Mouse (Mus musculus) liver, adult 2 months (tissue): ENCODE measurements around the gene Slc7a8. TPM values are rescaled to one million over a fixed set of nuclear protein-coding genes. Genes with fewer than 3 reads are reported as not detected.

ENCODE experiments used
- DNase-seq: peaks from one replicate; pipeline ENCODE4 v3.0.0-alpha.2; 2011; ENCODE audit warnings: low read depth, low spot score; ENCODE audit errors: extremely low read depth
- H3K27ac ChIP-seq: fragments of 200-500 bp; replicated peaks from 2 replicates; pipeline ENCODE4 v1.5.1; 2012; ENCODE audit warnings: low read depth, mild to moderate bottlenecking, control low read depth, inconsistent platforms, low read length; ENCODE audit not compliant: insufficient read depth
- H3K27me3 ChIP-seq: fragments of 200-500 bp; 2 replicates; pipeline ENCODE4 v1.6.1; 2012; ENCODE audit warnings: mild to moderate bottlenecking, moderate library complexity, low read length, inconsistent platforms; ENCODE audit not compliant: control insufficient read depth, insufficient read depth
- H3K36me3 ChIP-seq: fragments of 200-500 bp; 2 replicates; pipeline ENCODE4 v1.6.1; 2012; ENCODE audit warnings: low read length, inconsistent platforms; ENCODE audit not compliant: control insufficient read depth, insufficient read depth
- H3K4me1 ChIP-seq: fragments of 200-500 bp; 2 replicates; pipeline ENCODE4 v1.6.1; 2011; ENCODE audit warnings: low read length; ENCODE audit not compliant: control insufficient read depth, insufficient read depth
- H3K4me3 ChIP-seq: fragments of 200-500 bp; 2 replicates; pipeline ENCODE4 v1.5.1; 2011; ENCODE audit warnings: low read depth, mild to moderate bottlenecking, control low read depth, low read length, moderate library complexity; ENCODE audit not compliant: insufficient read depth
- H3K79me2 ChIP-seq: fragments of 200-500 bp; 2 replicates; pipeline ENCODE4 v1.6.1; 2012; ENCODE audit warnings: inconsistent platforms, mild to moderate bottlenecking, low read length, moderate library complexity; ENCODE audit not compliant: control insufficient read depth, insufficient read depth
- H3K9ac ChIP-seq: fragments of 200-500 bp; 2 replicates; pipeline ENCODE4 v1.6.1; 2012; ENCODE audit warnings: low read depth, mild to moderate bottlenecking, control low read depth, inconsistent platforms, low read length
- CTCF ChIP-seq: fragments of 200-500 bp; IDR thresholded peaks from 2 replicates; pipeline ENCODE4 v1.5.1; 2011; ENCODE audit warnings: low read depth, low read length, control low read depth
- POLR2A ChIP-seq: fragments of 200-500 bp; IDR thresholded peaks from 2 replicates; pipeline ENCODE4 v1.6.1; 2011; ENCODE audit warnings: low read length, control low read depth; ENCODE audit not compliant: insufficient read depth; ENCODE audit errors: extremely low read depth
- WGBS: fragments of 180-500 bp; shearing (Covaris S2); methylation state at CpG from one replicate; pipeline ENCODE4 v1.1.7; 2018; 5-methylcytosine and 5-hydroxymethylcytosine counted together
- polyA plus RNA-seq: library from polyadenylated mRNA; depleted of rRNA; stranded (reverse); fragments of >200 nt; gene quantifications from 2 replicates; pipeline ENCODE4 v1.2.3, GENCODE M21; 2012
- total RNA-seq: library from RNA; depleted of rRNA; stranded (reverse); fragments of >200 nt; gene quantifications from 2 replicates; pipeline ENCODE4 v1.2.3, GENCODE M21; 2014

The Slc7a8 gene
- total and polyA plus RNA-seq, 2 experiments = 1.0 to 2.9 TPM

- H3K4me1 ChIP-seq = no peaks in the 10 kb centered on the region
- H3K9ac ChIP-seq = no peak overlapping the region
- no peaks in the 10 kb centered on the region for H3K79me2 ChIP-seq
- TF ChIP-seq CTCF = no peak
- no peak for TF ChIP-seq POLR2A
- H3K27ac ChIP-seq = no peak overlapping the region
- no peaks in the 10 kb centered on the region for H3K36me3 ChIP-seq
- WGBS = 89% methylated on average over 13 of the region's 13 CpGs
- no peak for DNase-seq
- H3K27me3 ChIP-seq = no peaks in the 10 kb centered on the region
- no peak overlapping the region for H3K4me3 ChIP-seq
These were observed 52.7 kb downstream of the Slc7a8 start for GRCm38 (mm10) chr14:54728823-54729653.

GRCm38 (mm10) chr14:54727565-54727964 is 54.2 kb downstream of the Slc7a8 start:
- H3K36me3 ChIP-seq = no peaks in the 10 kb centered on the region
- TF ChIP-seq CTCF = no peak
- no peak for TF ChIP-seq POLR2A
- no peak overlapping the region for H3K4me3 ChIP-seq

GRCm38 (mm10) chr14:54724049-54724448 is 57.7 kb downstream of the Slc7a8 start:
- no peaks in the 10 kb centered on the region for H3K27me3 ChIP-seq
- peaks cover 7% of the 10 kb centered on the region; the same call in 1 of the 2 replicates for H3K4me1 ChIP-seq
- no peak overlapping the region for H3K4me3 ChIP-seq
- no peak overlapping the region for H3K9ac ChIP-seq
- no peaks in the 10 kb centered on the region for H3K36me3 ChIP-seq
- WGBS = 84% methylated on average over 6 of the region's 6 CpGs
- H3K27ac ChIP-seq = no peak overlapping the region
- TF ChIP-seq POLR2A (no peak), CTCF (no peak)
- DNase-seq = no peak
- H3K79me2 ChIP-seq = no peaks in the 10 kb centered on the region

More at GRCm38 (mm10) chr14:54727565-54727964, 54.2 kb downstream of the Slc7a8 start:
- 83% methylated on average over 5 of the region's 5 CpGs for WGBS
- no peak for DNase-seq
- no peaks in the 10 kb centered on the region for H3K27me3 ChIP-seq
- H3K4me1 ChIP-seq = no peaks in the 10 kb centered on the region
- H3K79me2 ChIP-seq = no peaks in the 10 kb centered on the region
- no peak overlapping the region for H3K27ac ChIP-seq
- H3K9ac ChIP-seq = no peak overlapping the region

GRCm38 (mm10) chr14:54721711-54722110 is 60.0 kb downstream of the Slc7a8 start:
- Histone ChIP-seq H3K36me3 (no peaks in the 10 kb centered on the region), H3K27me3 (no peaks in the 10 kb centered on the region), H3K27ac (no peak overlapping the region), H3K4me1 (peaks cover 7% of the 10 kb centered on the region; the same call in 1 of the 2 replicates), H3K79me2 (no peaks in the 10 kb centered on the region), H3K4me3 (no peak overlapping the region), H3K9ac (no peak overlapping the region)
- no peak for TF ChIP-seq POLR2A
- TF ChIP-seq CTCF = no peak
- DNase-seq = no peak
- 92% methylated on average over 10 of the region's 10 CpGs for WGBS

GRCm38 (mm10) chr14:54720654-54721350 is 60.9 kb downstream of the Slc7a8 start:
- Histone ChIP-seq H3K27ac (peak overlapping the region; percentile 47), H3K27me3 (no peaks in the 10 kb centered on the region), H3K9ac (no peak overlapping the region), H3K4me3 (no peak overlapping the region), H3K36me3 (no peaks in the 10 kb centered on the region), H3K4me1 (peaks cover 7% of the 10 kb centered on the region; the same call in 1 of the 2 replicates), H3K79me2 (no peaks in the 10 kb centered on the region)
- TF ChIP-seq CTCF (no peak), POLR2A (no peak)
- WGBS = 81% methylated on average over 7 of the region's 7 CpGs
- peak; percentile 75 for DNase-seq
